Mouse (Mus musculus) neural tube, embryonic 15.5 days (tissue): ENCODE data around the gene Bcap31. TPM values are rescaled to one million over a fixed set of nuclear protein-coding genes. Genes with fewer than 3 reads are reported as not detected.

Source experiments
- ATAC-seq: fragments of 200-750 bp; cut with Nextera tagmentation; 2 replicates; pipeline ENCODE4 v1.8.0; 2017; ENCODE audit warnings: mild to moderate bottlenecking, moderate TSS enrichment, moderate library complexity; ENCODE audit not compliant: low FRiP score
- H3K27ac ChIP-seq: fragments of 300-500 bp; sonication (generic); replicated peaks from 2 replicates; pipeline ENCODE4 v1.5.1; 2015; ENCODE audit warnings: mild to moderate bottlenecking, inconsistent platforms
- H3K27me3 ChIP-seq: fragments of 300-500 bp; sonication (generic); replicated peaks from 2 replicates; pipeline ENCODE4 v1.6.1; 2015; ENCODE audit warnings: inconsistent platforms
- H3K36me3 ChIP-seq: fragments of 300-500 bp; sonication (generic); 2 replicates; pipeline ENCODE4 v1.6.1; 2015; ENCODE audit warnings: inconsistent platforms
- H3K4me1 ChIP-seq: fragments of 300-500 bp; sonication (generic); 2 replicates; pipeline ENCODE4 v1.6.1; 2015; ENCODE audit warnings: inconsistent platforms
- H3K4me2 ChIP-seq: fragments of 300-500 bp; sonication (generic); 2 replicates; pipeline ENCODE4 v1.6.1; 2015; ENCODE audit warnings: inconsistent platforms, mild to moderate bottlenecking, moderate library complexity
- H3K4me3 ChIP-seq: fragments of 300-500 bp; sonication (generic); replicated peaks from 2 replicates; pipeline ENCODE4 v1.5.1; 2015; ENCODE audit warnings: mild to moderate bottlenecking, inconsistent platforms
- H3K9ac ChIP-seq: fragments of 300-500 bp; sonication (generic); replicated peaks from 2 replicates; pipeline ENCODE4 v1.6.1; 2015; ENCODE audit warnings: mild to moderate bottlenecking, inconsistent platforms
- H3K9me3 ChIP-seq: fragments of 300-500 bp; sonication (generic); replicated peaks from 2 replicates; pipeline ENCODE4 v1.6.1; 2016; ENCODE audit warnings: inconsistent platforms
- WGBS: fragments of 180-500 bp; shearing (Covaris S2); methylation state at CpG from one replicate; pipeline ENCODE4 v1.1.7; 2015; ENCODE audit warnings: mixed read lengths; 5-methylcytosine and 5-hydroxymethylcytosine counted together
- polyA plus RNA-seq: library from polyadenylated mRNA; unstranded; fragments of >200 nt; fragmentation: Nextera tagmentation; extraction: Ambion mirVana; gene quantifications from 2 replicates; pipeline ENCODE4 v1.2.1, GENCODE M21; 2015

The Bcap31 gene
- polyA plus RNA-seq, 1 experiment from 2014 or later = 146 TPM

DNA sequence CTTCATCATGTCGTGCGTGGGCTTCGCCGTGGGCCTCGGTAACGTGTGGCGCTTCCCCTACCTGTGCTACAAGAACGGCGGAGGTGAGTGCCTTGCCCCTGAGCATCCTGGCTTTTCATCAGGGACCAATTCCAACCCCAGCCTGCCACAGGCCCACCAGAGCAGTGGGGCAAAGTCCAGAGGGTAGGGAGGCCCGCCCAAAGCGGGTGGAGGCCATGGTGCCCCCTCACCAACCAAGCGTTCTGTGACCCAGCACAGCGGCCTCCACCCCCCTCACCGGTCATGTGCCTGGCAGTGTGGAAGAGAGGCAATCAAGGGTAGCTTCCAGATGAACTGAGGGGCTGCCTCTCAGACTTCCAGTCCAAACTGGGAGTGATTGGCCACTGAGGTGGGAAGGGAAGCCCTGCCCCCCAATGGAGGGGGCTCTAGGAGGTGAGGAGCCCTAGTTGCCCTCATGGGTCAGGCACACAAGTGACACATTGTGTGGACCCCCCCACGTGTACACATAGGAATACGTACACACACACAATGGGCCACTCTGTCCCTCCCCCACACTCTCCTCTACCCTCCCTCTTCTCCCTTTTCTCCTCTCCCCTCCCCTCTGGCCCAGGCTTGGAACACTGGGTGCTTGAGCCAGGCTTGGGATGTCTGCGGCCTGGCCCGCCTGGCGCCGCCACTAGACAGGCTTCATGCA lies 41.9 kb downstream of the Bcap31 start:
- Histone ChIP-seq H3K9me3 (no peaks in the 10 kb centered on the region), H3K27me3 (no peaks in the 10 kb centered on the region), H3K4me3 (peak overlapping the region; percentile 57), H3K27ac (peak overlapping the region; percentile 74), H3K9ac (peak overlapping the region; percentile 70), H3K4me1 (peaks cover 16% of the 10 kb centered on the region), H3K4me2 (peak overlapping the region; percentile 66), H3K36me3 (0 out of 2 replicates have a peak, but pooled peaks cover 5% of the 10 kb centered on the region)
- peak; percentile 33; the same call in 1 of the 2 replicates for ATAC-seq
- WGBS = 27% methylated on average over 20 of the region's 20 CpGs

DNA sequence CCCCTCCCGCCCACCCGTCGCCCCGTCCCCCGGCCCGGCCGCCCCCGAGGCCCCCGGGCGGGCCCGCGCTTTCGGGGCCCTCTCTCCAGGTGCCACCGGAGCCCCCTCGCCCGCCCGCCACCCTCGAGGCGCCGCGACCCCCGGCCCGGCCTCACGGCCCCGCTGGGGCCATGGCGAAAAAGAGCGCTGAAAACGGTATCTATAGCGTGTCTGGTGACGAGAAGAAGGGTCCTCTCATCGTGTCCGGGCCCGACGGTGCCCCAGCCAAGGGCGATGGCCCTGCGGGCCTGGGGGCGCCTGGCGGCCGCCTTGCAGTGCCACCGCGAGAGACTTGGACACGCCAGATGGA lies 42.4 kb downstream of the Bcap31 start:
- H3K9me3 ChIP-seq = no peaks in the 10 kb centered on the region
- H3K27ac ChIP-seq = peak overlapping the region; percentile 74
- H3K9ac ChIP-seq = peak overlapping the region; percentile 70
- peak; percentile 33; the same call in 1 of the 2 replicates for ATAC-seq
- peak overlapping the region; percentile 57 for H3K4me3 ChIP-seq
- H3K4me2 ChIP-seq = peak overlapping the region; percentile 66
- peaks cover 16% of the 10 kb centered on the region for H3K4me1 ChIP-seq
- H3K27me3 ChIP-seq = no peaks in the 10 kb centered on the region
- no peaks in the 10 kb centered on the region for H3K36me3 ChIP-seq
- WGBS = 21% methylated on average over 27 of the region's 42 CpGs

DNA sequence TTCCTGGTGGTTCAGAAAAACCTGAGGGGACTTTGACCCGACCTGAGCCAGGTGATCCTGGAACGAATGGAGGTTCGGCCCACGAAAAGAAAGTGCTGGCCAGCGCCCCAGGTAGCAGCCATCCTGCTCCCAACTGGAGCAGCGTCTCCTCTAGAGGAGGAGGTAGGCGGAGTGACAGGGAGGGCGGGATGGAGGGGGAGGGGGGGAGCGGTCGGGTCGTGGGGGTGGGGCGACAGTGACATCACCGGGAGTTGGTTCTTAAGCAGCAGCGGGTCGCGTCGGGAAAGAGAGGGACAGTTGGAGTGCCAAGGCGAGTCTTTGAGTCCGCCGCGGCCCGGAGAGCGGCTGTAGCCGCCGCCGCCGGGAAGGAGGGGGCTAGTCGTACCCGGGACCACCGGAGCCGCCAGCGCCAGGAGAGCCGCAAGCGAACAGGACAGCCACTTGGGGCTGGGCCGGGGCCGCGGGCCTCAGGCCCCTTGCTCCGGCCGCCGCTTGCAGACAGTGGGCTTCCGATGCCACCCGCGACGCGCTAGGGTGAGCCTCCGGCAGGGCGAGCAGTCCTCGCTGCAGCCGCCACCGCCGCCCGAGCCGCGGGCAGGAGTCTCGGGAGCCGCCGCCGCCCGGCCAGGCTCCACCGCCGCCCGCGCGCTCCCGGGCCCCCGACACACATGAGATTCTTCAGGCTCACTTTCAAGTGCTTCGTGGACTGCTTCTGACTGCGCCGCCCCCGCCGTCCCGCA lies 42.9 kb downstream of the Bcap31 start, which contains the start of gene Slc6a8:
TSS of gene Slc6a8 (plus strand) at position 272 of the 740 bp plus-strand sequence.
- Histone ChIP-seq H3K27ac (peak within 1 kb of the TSS; percentile 74), H3K4me2 (peak within 1 kb of the TSS; percentile 66), H3K4me3 (peak within 1 kb of the TSS; percentile 57), H3K4me1 (peaks cover 16% of the 10 kb centered on the region), H3K27me3 (no peaks in the 10 kb centered on the region), H3K36me3 (no peaks in the 10 kb centered on the region), H3K9me3 (no peaks in the 10 kb centered on the region), H3K9ac (peak within 1 kb of the TSS; percentile 70)
- WGBS = 19% methylated on average over 47 of the region's 72 CpGs
- ATAC-seq = peak; percentile 83

DNA sequence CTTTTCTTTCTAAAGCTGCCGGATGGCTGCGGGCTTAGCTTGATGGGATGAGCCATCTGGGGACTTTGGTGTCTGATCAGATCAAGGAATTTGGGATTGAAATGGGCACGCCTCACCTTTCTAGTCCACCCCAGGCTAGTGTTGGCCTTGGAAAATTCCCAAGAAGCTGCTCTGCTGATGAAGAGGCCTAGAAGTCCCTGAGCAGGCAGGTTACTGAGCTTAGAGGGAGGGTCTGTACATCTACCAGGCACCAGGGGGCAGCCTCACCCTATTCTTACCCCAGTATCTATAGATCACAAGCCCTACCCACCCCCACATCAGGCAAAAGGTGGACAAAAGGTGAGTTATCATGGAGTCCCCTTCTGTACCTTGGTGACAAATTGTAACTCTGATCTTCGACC lies 43.9 kb downstream of the Bcap31 start:
- Histone ChIP-seq H3K36me3 (no peaks in the 10 kb centered on the region), H3K27me3 (no peaks in the 10 kb centered on the region), H3K4me3 (no peak overlapping the region), H3K4me2 (peak overlapping the region; percentile 66; the same call in 1 of the 2 replicates), H3K27ac (no peak overlapping the region), H3K9me3 (no peaks in the 10 kb centered on the region), H3K9ac (no peak overlapping the region), H3K4me1 (peaks cover 16% of the 10 kb centered on the region)
- ATAC-seq = 0 out of 2 replicates have a peak, but pooled peaks have one; percentile 30
- WGBS = 55% methylated on average over 4 of the region's 4 CpGs

DNA sequence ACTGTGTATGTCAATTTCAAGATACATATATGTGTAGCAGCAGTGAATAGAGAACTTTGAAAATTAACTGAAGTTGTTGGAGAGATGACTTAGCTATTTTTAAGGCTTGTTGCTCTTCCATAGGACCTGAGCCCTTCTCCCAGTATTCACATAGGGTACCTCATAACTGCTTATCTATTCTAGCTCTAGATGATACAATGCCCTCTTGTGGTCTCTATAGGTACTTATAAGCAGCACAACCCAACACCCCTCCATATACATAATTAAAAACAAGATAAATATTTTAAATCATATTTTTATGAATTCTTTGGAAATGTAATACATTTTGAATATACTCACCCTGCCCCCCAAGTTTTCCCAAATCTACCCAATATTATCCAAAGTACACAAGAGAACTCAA lies 52.8 kb downstream of the Bcap31 start:
- Histone ChIP-seq H3K4me1 (peaks cover 13% of the 10 kb centered on the region), H3K36me3 (no peaks in the 10 kb centered on the region), H3K9ac (no peak overlapping the region), H3K27ac (no peak overlapping the region), H3K4me2 (no peak overlapping the region), H3K9me3 (no peaks in the 10 kb centered on the region), H3K27me3 (no peaks in the 10 kb centered on the region), H3K4me3 (no peak overlapping the region)
- no peak for ATAC-seq

DNA sequence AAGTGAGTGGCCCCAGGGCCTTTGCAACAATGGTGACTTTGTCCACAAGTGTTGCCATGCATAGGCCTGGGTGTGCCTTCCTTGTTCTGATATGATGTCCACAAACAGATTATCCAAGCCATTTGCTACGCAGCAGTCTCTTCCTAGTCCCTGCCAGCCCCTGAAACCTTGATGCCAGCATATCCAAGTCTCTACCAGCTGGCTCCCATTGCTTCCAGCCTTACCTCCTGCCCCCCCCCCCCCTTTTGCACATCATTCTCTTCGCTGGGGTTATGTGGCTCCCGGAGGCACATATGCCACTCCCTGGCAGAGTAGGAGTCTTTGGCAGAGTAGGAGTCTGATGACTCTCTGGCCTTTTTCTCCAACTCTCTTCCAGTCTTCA lies 55.7 kb downstream of the Bcap31 start:
- Histone ChIP-seq H3K4me2 (peak overlapping the region; percentile 58), H3K4me1 (peaks cover 19% of the 10 kb centered on the region), H3K9me3 (no peaks in the 10 kb centered on the region), H3K4me3 (peak overlapping the region; percentile 49), H3K27ac (peak overlapping the region; percentile 71), H3K36me3 (no peaks in the 10 kb centered on the region), H3K27me3 (no peaks in the 10 kb centered on the region), H3K9ac (peak overlapping the region; percentile 49; the same call in 1 of the 2 replicates)
- ATAC-seq = peak; percentile 2; the same call in 1 of the 2 replicates
- 40% methylated on average over 3 of the region's 3 CpGs for WGBS

DNA sequence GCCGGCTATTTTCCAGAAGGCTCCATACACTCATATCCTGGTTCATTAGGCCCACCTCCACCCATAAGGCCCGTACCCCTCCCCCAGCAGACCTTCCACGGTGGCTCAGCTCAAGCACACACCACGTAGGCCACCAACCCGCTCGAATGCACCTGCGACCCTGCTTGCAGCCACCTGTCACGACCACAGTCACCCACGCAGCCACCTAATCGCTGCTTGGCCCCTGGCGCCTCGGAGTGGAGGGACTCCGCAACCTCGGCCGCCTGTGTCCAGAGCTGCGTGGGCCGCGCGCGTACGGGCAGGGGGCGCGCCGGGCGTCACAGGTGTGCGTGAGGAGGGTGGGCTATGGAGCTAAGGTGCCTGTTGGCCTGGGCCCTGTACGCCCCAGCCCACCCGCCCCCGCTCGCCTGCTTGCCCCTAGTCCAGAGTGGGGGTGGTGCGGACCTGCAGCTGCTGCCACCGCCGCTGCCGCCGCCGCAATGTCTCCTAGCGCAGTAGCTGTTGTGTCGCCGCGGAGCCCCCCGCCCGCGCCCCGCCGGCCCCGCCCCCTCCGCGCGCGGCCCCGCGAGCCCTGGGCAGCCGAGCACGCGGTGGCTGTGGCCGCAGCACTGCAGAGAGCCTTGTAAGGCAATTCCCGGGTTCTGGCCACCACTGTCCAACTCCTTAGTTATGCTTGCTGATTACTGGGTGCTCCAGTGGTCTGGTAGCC lies 56.2 kb downstream of the Bcap31 start, which contains the start of gene Pnck:
TSS of gene Pnck (minus strand) at position 543 of the 709 bp plus-strand sequence.
- Histone ChIP-seq H3K4me3 (peak within 1 kb of the TSS; percentile 49), H3K27ac (peak within 1 kb of the TSS; percentile 71), H3K4me1 (peaks cover 19% of the 10 kb centered on the region), H3K9ac (peak within 1 kb of the TSS; percentile 49), H3K4me2 (peak within 1 kb of the TSS; percentile 58), H3K36me3 (no peaks in the 10 kb centered on the region), H3K9me3 (no peaks in the 10 kb centered on the region), H3K27me3 (no peaks in the 10 kb centered on the region)
- ATAC-seq = peak; percentile 84
- WGBS = 22% methylated on average over 37 of the region's 57 CpGs

DNA sequence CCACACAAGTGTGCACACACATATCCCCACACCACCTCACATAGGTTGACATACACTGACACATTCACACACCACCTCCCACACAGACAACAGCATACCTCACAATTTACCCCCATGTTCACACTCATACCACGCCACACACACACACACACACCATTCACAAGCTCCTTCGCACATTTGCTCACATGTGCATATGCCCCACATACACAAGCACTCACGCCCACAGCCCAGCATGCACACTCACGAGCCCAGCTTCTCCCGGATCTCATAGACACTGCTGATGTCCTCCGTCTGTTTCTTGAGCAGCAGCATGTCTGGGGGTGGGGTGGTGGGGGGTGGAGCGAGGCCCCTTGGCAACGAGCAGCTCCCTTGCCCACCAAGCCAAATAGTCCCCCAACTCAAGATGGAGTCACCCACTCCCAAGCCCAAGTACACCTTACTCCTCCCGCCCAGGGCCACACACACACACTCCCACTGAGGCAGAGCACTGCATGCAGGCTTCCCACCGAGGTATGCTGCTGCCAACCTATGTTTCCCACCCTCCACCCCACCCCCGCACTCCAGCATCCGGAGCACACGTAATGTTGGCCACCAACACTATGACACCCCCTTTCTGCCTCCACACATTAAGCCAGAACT lies 56.9 kb downstream of the Bcap31 start:
- WGBS = 57% methylated on average over 13 of the region's 13 CpGs
- Histone ChIP-seq H3K4me2 (peak overlapping the region; percentile 58), H3K27ac (peak overlapping the region; percentile 71; the same call in 1 of the 2 replicates), H3K4me1 (peaks cover 19% of the 10 kb centered on the region), H3K4me3 (peak overlapping the region; percentile 49), H3K36me3 (no peaks in the 10 kb centered on the region), H3K9me3 (no peaks in the 10 kb centered on the region), H3K27me3 (no peaks in the 10 kb centered on the region), H3K9ac (peak overlapping the region; percentile 49)
- ATAC-seq = peak; percentile 35; the same call in 1 of the 2 replicates

DNA sequence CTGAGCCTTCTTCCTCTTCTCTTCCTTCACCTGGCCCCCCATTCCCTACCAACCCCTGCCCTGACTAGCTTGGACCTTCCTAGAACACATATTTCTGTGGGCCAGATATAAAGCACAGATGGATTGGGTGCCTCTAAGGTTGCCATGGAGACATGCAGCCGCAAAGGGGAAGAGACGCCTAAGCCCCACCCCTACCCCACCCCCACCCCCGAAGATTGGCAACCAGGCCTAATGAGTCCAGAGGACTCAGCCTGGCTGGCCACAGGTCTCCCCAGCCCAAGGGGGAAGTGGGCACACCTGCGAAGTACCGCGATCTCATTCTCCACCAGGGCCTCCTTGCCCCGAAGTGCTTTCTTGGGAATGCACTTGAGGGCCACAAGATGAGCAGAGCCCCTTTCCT lies 57.6 kb downstream of the Bcap31 start:
- Histone ChIP-seq H3K9ac (peak overlapping the region; percentile 49), H3K27ac (no peak overlapping the region), H3K4me1 (peaks cover 19% of the 10 kb centered on the region), H3K9me3 (no peaks in the 10 kb centered on the region), H3K4me3 (peak overlapping the region; percentile 49), H3K27me3 (no peaks in the 10 kb centered on the region), H3K4me2 (peak overlapping the region; percentile 58), H3K36me3 (no peaks in the 10 kb centered on the region)
- 36% methylated on average over 7 of the region's 7 CpGs for WGBS
- ATAC-seq = no peak

DNA sequence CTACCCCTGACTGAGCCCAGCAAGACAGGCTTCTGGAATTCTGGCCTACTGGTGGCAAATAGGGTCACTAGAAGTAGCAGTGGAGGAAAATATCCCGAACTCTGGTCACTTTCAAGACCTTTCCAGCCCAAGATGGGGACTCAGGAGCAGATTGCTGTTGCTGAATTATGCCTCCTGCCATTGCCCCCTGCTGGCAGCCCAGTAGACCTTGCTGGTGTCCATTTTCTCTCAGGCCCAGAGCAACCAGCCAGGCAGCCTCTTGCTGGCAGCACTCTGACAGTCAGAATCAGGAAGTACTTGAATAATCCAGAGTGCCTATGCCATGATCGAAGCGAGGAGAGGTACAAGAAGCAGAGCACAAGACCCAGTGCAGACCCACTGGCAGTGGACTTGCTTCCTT lies 60.4 kb downstream of the Bcap31 start:
- no peaks in the 10 kb centered on the region for H3K36me3 ChIP-seq
- no peak overlapping the region for H3K27ac ChIP-seq
- no peak for ATAC-seq
- no peak overlapping the region for H3K4me3 ChIP-seq
- H3K4me1 ChIP-seq = peaks cover 17% of the 10 kb centered on the region
- H3K9me3 ChIP-seq = no peaks in the 10 kb centered on the region
- no peaks in the 10 kb centered on the region for H3K27me3 ChIP-seq
- no peak overlapping the region for H3K9ac ChIP-seq
- WGBS = 69% methylated on average over 3 of the region's 3 CpGs
- no peak overlapping the region for H3K4me2 ChIP-seq

DNA sequence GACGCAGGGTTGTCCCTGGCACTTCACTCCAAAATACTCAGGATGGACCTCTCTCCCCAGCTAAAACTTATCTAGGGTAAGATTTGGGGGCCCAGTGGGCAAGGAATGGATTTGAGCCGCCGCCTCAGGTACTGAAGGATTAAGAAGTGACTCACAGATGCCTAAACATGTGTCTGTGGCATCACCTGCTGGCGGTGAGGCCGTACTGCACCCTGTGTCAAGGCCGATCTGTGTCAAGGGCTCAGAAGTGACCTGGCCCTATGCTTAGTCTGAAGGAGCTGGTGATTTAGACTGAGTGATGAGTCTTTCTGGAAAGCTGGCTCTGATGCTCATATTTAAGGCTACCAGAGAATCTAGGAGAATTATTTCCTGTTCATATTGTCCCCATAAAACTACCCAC lies 61.8 kb downstream of the Bcap31 start:
- Histone ChIP-seq H3K9ac (no peak overlapping the region), H3K4me2 (no peak overlapping the region), H3K27me3 (no peaks in the 10 kb centered on the region), H3K4me1 (peaks cover 12% of the 10 kb centered on the region), H3K4me3 (no peak overlapping the region), H3K9me3 (no peaks in the 10 kb centered on the region), H3K36me3 (no peaks in the 10 kb centered on the region), H3K27ac (no peak overlapping the region)
- 16% methylated on average over 6 of the region's 6 CpGs for WGBS
- 0 out of 2 replicates have a peak, but pooled peaks have one; percentile 43 for ATAC-seq
